Mouse (Mus musculus): ENCODE data around the gene Ift46. TPM values are rescaled to one million over a fixed set of nuclear protein-coding genes. Genes with fewer than 3 reads are reported as not detected.
A peak's percentile ranks its signal among the peaks of the same experiment; 100 is the strongest.

Gene Ift46
- total and polyA plus RNA-seq, 2 experiments from 2014 or later = 56.0 to 144 TPM

GRCm38 (mm10) chr9:44807141-44807540 is 39.4 kb downstream of the Ift46 start:
- Histone ChIP-seq H3K27ac (no peak overlapping the region), H3K4me2 (ENCODE audit: low read depth, low read length) (no peak overlapping the region), H3K9ac (replicated peaks; ENCODE audit: low read length) (no peak overlapping the region), H3K27me3 (ENCODE audit: insufficient read depth, low read length) (no peaks in the 10 kb centered on the region), H3K9me3 (ENCODE audit: low read length) (no peaks in the 10 kb centered on the region), H3K4me3 (ENCODE audit: low read length) (no peak overlapping the region), H3K36me3 (ENCODE audit: insufficient read depth, low read length) (peaks cover 66% of the 10 kb centered on the region), H3K4me1 (ENCODE audit: insufficient read depth, low read length) (no peaks in the 10 kb centered on the region)
- WGBS = 79% methylated on average over 5 of the region's 5 CpGs
- DNase-seq (ENCODE audit: low spot score) = no peak
- no peak for TF ChIP-seq CTCF (IDR thresholded peaks at IDR 0.05; ENCODE audit: low read depth)
- ATAC-seq = no peak

- no peak for TF ChIP-seq CTCF (IDR thresholded peaks at IDR 0.05; ENCODE audit: low read depth)
- ATAC-seq (no peak), DNase-seq (ENCODE audit: low spot score) (no peak)
- Histone ChIP-seq H3K9me3 (ENCODE audit: low read length) (no peaks in the 10 kb centered on the region), H3K9ac (replicated peaks; ENCODE audit: low read length) (no peak overlapping the region), H3K4me3 (ENCODE audit: low read length) (no peak overlapping the region), H3K27me3 (ENCODE audit: insufficient read depth, low read length) (no peaks in the 10 kb centered on the region), H3K27ac (no peak overlapping the region), H3K4me1 (ENCODE audit: insufficient read depth, low read length) (no peaks in the 10 kb centered on the region), H3K4me2 (ENCODE audit: low read depth, low read length) (no peak overlapping the region), H3K36me3 (ENCODE audit: insufficient read depth, low read length) (peaks cover 72% of the 10 kb centered on the region)
- 96% methylated on average over 10 of the region's 10 CpGs for WGBS
These were observed 40.1 kb downstream of the Ift46 start for GRCm38 (mm10) chr9:44807778-44808177.

- peaks cover 94% of the 10 kb centered on the region for H3K36me3 ChIP-seq (ENCODE audit: insufficient read depth, low read length)
- 94% methylated on average over 10 of the region's 10 CpGs for WGBS
These were observed 42.6 kb downstream of the Ift46 start for GRCm38 (mm10) chr9:44810316-44810715.

GRCm38 (mm10) chr9:44814179-44814578 is 46.5 kb downstream of the Ift46 start:
- Histone ChIP-seq H3K4me2 (ENCODE audit: low read depth, low read length) (no peak overlapping the region), H3K9me3 (ENCODE audit: low read length) (no peaks in the 10 kb centered on the region), H3K4me1 (ENCODE audit: insufficient read depth, low read length) (no peaks in the 10 kb centered on the region), H3K27me3 (ENCODE audit: insufficient read depth, low read length) (no peaks in the 10 kb centered on the region), H3K36me3 (ENCODE audit: insufficient read depth, low read length) (peaks cover 98% of the 10 kb centered on the region), H3K27ac (no peak overlapping the region), H3K4me3 (ENCODE audit: low read length) (no peak overlapping the region), H3K9ac (replicated peaks; ENCODE audit: low read length) (no peak overlapping the region)
- TF ChIP-seq CTCF (IDR thresholded peaks at IDR 0.05; ENCODE audit: low read depth) = no peak
- WGBS = 94% methylated on average over 8 of the region's 8 CpGs
- DNase-seq (ENCODE audit: low spot score) (no peak), ATAC-seq (no peak)

More at GRCm38 (mm10) chr9:44810316-44810715, 42.6 kb downstream of the Ift46 start:
- no peaks in the 10 kb centered on the region for H3K4me1 ChIP-seq (ENCODE audit: insufficient read depth, low read length)
- no peak overlapping the region for H3K27ac ChIP-seq
- H3K9me3 ChIP-seq (ENCODE audit: low read length) = no peaks in the 10 kb centered on the region
- ATAC-seq = no peak
- H3K9ac ChIP-seq (replicated peaks; ENCODE audit: low read length) = no peak overlapping the region
- H3K27me3 ChIP-seq (ENCODE audit: insufficient read depth, low read length) = no peaks in the 10 kb centered on the region
- DNase-seq (ENCODE audit: low spot score) = no peak
- no peak for TF ChIP-seq CTCF (IDR thresholded peaks at IDR 0.05; ENCODE audit: low read depth)
- no peak overlapping the region for H3K4me3 ChIP-seq (ENCODE audit: low read length)
- H3K4me2 ChIP-seq (ENCODE audit: low read depth, low read length) = no peak overlapping the region

- no peak overlapping the region for H3K27ac ChIP-seq
- WGBS = 88% methylated on average over 5 of the region's 5 CpGs
- peaks cover 96% of the 10 kb centered on the region for H3K36me3 ChIP-seq (ENCODE audit: insufficient read depth, low read length)
- no peak for TF ChIP-seq CTCF (IDR thresholded peaks at IDR 0.05; ENCODE audit: low read depth)
- DNase-seq (ENCODE audit: low spot score) (no peak), ATAC-seq (no peak)
- H3K4me2 ChIP-seq (ENCODE audit: low read depth, low read length) = no peak overlapping the region
- H3K9me3 ChIP-seq (ENCODE audit: low read length) = no peaks in the 10 kb centered on the region
- H3K9ac ChIP-seq (replicated peaks; ENCODE audit: low read length) = no peak overlapping the region
- no peaks in the 10 kb centered on the region for H3K4me1 ChIP-seq (ENCODE audit: insufficient read depth, low read length)
- no peak overlapping the region for H3K4me3 ChIP-seq (ENCODE audit: low read length)
- no peaks in the 10 kb centered on the region for H3K27me3 ChIP-seq (ENCODE audit: insufficient read depth, low read length)
These were observed 49.8 kb downstream of the Ift46 start for GRCm38 (mm10) chr9:44817522-44817921.

GRCm38 (mm10) chr9:44819920-44820827 is 52.5 kb downstream of the Ift46 start:
- no peak for TF ChIP-seq CTCF (IDR thresholded peaks at IDR 0.05; ENCODE audit: low read depth)

GRCm38 (mm10) chr9:44826660-44827059 is 59.0 kb downstream of the Ift46 start:
- peaks cover 89% of the 10 kb centered on the region for H3K36me3 ChIP-seq (ENCODE audit: insufficient read depth, low read length)
- H3K9me3 ChIP-seq (ENCODE audit: low read length) = no peaks in the 10 kb centered on the region
- H3K4me1 ChIP-seq (ENCODE audit: insufficient read depth, low read length) = no peaks in the 10 kb centered on the region
- H3K27ac ChIP-seq = no peak overlapping the region
- no peak for DNase-seq (ENCODE audit: low spot score)
- no peak overlapping the region for H3K4me2 ChIP-seq (ENCODE audit: low read depth, low read length)
- 93% methylated on average over 7 of the region's 7 CpGs for WGBS
- ATAC-seq = no peak
- no peak for TF ChIP-seq CTCF (IDR thresholded peaks at IDR 0.05; ENCODE audit: low read depth)
- no peak overlapping the region for H3K4me3 ChIP-seq (ENCODE audit: low read length)
- no peak overlapping the region for H3K9ac ChIP-seq (replicated peaks; ENCODE audit: low read length)
- H3K27me3 ChIP-seq (ENCODE audit: insufficient read depth, low read length) = no peaks in the 10 kb centered on the region

More at GRCm38 (mm10) chr9:44819920-44820827, 52.5 kb downstream of the Ift46 start:
- peak; percentile 68 for DNase-seq (ENCODE audit: low spot score)
- Histone ChIP-seq H3K27ac (peak overlapping the region; percentile 54; the same call in 1 of the 2 replicates), H3K9ac (replicated peaks; ENCODE audit: low read length) (no peak overlapping the region), H3K4me3 (ENCODE audit: low read length) (no peak overlapping the region), H3K9me3 (ENCODE audit: low read length) (no peaks in the 10 kb centered on the region), H3K36me3 (ENCODE audit: insufficient read depth, low read length) (peaks cover 96% of the 10 kb centered on the region), H3K4me1 (ENCODE audit: insufficient read depth, low read length) (no peaks in the 10 kb centered on the region), H3K4me2 (ENCODE audit: low read depth, low read length) (no peak overlapping the region), H3K27me3 (ENCODE audit: insufficient read depth, low read length) (no peaks in the 10 kb centered on the region)
- 74% methylated on average over 15 of the region's 15 CpGs for WGBS
- ATAC-seq = peak; percentile 67; the same call in 1 of the 2 replicates

All from hindbrain, postnatal 0 days (tissue).